Mouse (Mus musculus): ENCODE measurements around the gene Kl. TPM values are rescaled to one million over a fixed set of nuclear protein-coding genes. Genes with fewer than 3 reads are reported as not detected.

Kl gene
- total and polyA plus RNA-seq, 3 experiments, result not detected

GRCm38 (mm10) chr5:151020831-151021230 is 68.4 kb downstream of the Kl start:
- Histone ChIP-seq H3K79me2 (replicated peaks; ENCODE audit: control insufficient read depth, extremely low read depth, insufficient read depth, poor library complexity, severe bottlenecking) (no peaks in the 10 kb centered on the region), H3K27ac (ENCODE audit: insufficient read depth, low read depth) (no peak overlapping the region), H3K4me2 (ENCODE audit: insufficient read depth, low read depth, poor library complexity, severe bottlenecking) (no peak overlapping the region), H3K9me3 (replicated peaks; ENCODE audit: low read length) (no peaks in the 10 kb centered on the region), H3K4me3 (replicated peaks in 1 of 3; ENCODE audit: low read depth in 2 of 3, low read length in 2 of 3, poor library complexity in 1 of 3) (no peak overlapping the region), H3K27me3 (replicated peaks) (peaks cover 15% of the 10 kb centered on the region), H3K36me3 (replicated peaks in 1 of 2; ENCODE audit: control insufficient read depth in 1 of 2, insufficient read depth in 1 of 2, low read length in 1 of 2) (no peaks in the 10 kb centered on the region), H3K9ac (ENCODE audit: insufficient read depth, low read depth) (no peak overlapping the region), H3K4me1 (ENCODE audit: control insufficient read depth in 1 of 2, insufficient read depth in 2 of 2) (no peaks in the 10 kb centered on the region)
- no peak for TF ChIP-seq UBTF (IDR thresholded peaks at IDR 0.05; ENCODE audit: low read depth, low read length)
- no peak for TF ChIP-seq POLR2AphosphoS2 (IDR thresholded peaks at IDR 0.05; ENCODE audit: low read depth, low read length)
- no peak for DNase-seq (ENCODE audit: extremely low read depth)
- dilution Hi-C loops (cut with MboI; ENCODE audit: extremely low pct_ligation_motif_present, extremely low pct_unique_long_range_greater_than_20kb, low sequenced_read_pairs), result no loop called here
- in situ Hi-C loops (cut with MboI; ENCODE audit: low pct_ligation_motif_present, low pct_unique_long_range_greater_than_20kb, low sequenced_read_pairs), result no loop called here

- Histone ChIP-seq H3K4me1 (ENCODE audit: control insufficient read depth in 1 of 2, insufficient read depth in 2 of 2) (no peaks in the 10 kb centered on the region), H3K79me2 (replicated peaks; ENCODE audit: control insufficient read depth, extremely low read depth, insufficient read depth, poor library complexity, severe bottlenecking) (no peaks in the 10 kb centered on the region), H3K27me3 (replicated peaks) (peaks cover 27% of the 10 kb centered on the region), H3K9me3 (replicated peaks; ENCODE audit: low read length) (no peaks in the 10 kb centered on the region), H3K27ac (ENCODE audit: insufficient read depth, low read depth) (no peak overlapping the region), H3K4me3 (replicated peaks in 1 of 3; ENCODE audit: low read depth in 2 of 3, low read length in 2 of 3, poor library complexity in 1 of 3) (no peak overlapping the region), H3K36me3 (replicated peaks in 1 of 2; ENCODE audit: control insufficient read depth in 1 of 2, insufficient read depth in 1 of 2, low read length in 1 of 2) (no peaks in the 10 kb centered on the region), H3K4me2 (ENCODE audit: insufficient read depth, low read depth, poor library complexity, severe bottlenecking) (no peak overlapping the region), H3K9ac (ENCODE audit: insufficient read depth, low read depth) (no peak overlapping the region)
- in situ Hi-C loops (cut with MboI; ENCODE audit: low pct_ligation_motif_present, low pct_unique_long_range_greater_than_20kb, low sequenced_read_pairs), result no loop called here
- DNase-seq (ENCODE audit: extremely low read depth), result no peak
- TF ChIP-seq SMC3 (IDR thresholded peaks at IDR 0.05; ENCODE audit: low read depth, low read length) (no peak), CHD2 (IDR thresholded peaks at IDR 0.05; ENCODE audit: low read length) (no peak), E2F4 (IDR thresholded peaks at IDR 0.05; ENCODE audit: insufficient replicate concordance, low read depth, low read length) (no peak), MAX (IDR thresholded peaks at IDR 0.05; ENCODE audit: low read length) (no peak), PAX5 (IDR thresholded peaks at IDR 0.05; ENCODE audit: low read length) (no peak), ZKSCAN1 (IDR thresholded peaks at IDR 0.05; ENCODE audit: borderline replicate concordance, low read depth, low read length) (no peak), RCOR1 (conservative IDR thresholded peaks at IDR 0.05; ENCODE audit: low read depth, low read length) (no peak), ETS1 (conservative IDR thresholded peaks at IDR 0.05; ENCODE audit: low read depth, low read length) (no peak), TBP (conservative IDR thresholded peaks at IDR 0.05; ENCODE audit: low read depth, low read length) (no peak), RAD21 (IDR thresholded peaks at IDR 0.05; ENCODE audit: low read depth, low read length) (no peak), ZNF384 (IDR thresholded peaks at IDR 0.05; ENCODE audit: low read depth, low read length) (no peak), UBTF (IDR thresholded peaks at IDR 0.05; ENCODE audit: low read depth, low read length) (no peak), CHD1 (IDR thresholded peaks at IDR 0.05; ENCODE audit: low read depth, low read length) (no peak)
- dilution Hi-C loops (cut with MboI; ENCODE audit: extremely low pct_ligation_motif_present, extremely low pct_unique_long_range_greater_than_20kb, low sequenced_read_pairs), result no loop called here
Measured at GRCm38 (mm10) chr5:151022026-151022425, 69.6 kb downstream of the Kl start.

- dilution Hi-C loops (cut with MboI; ENCODE audit: extremely low pct_ligation_motif_present, extremely low pct_unique_long_range_greater_than_20kb, low sequenced_read_pairs), result no loop called here
- in situ Hi-C loops (cut with MboI; ENCODE audit: low pct_ligation_motif_present, low pct_unique_long_range_greater_than_20kb, low sequenced_read_pairs), result no loop called here
Measured at GRCm38 (mm10) chr5:151022939-151023338, 70.5 kb downstream of the Kl start.

More at GRCm38 (mm10) chr5:151022939-151023338, 70.5 kb downstream of the Kl start:
- H3K27ac ChIP-seq (ENCODE audit: insufficient read depth, low read depth), result no peak overlapping the region
- H3K4me3 ChIP-seq (replicated peaks in 1 of 3; ENCODE audit: low read depth in 2 of 3, low read length in 2 of 3, poor library complexity in 1 of 3), result no peak overlapping the region
- DNase-seq (ENCODE audit: extremely low read depth), result no peak
- H3K27me3 ChIP-seq (replicated peaks), result peaks cover 30% of the 10 kb centered on the region
- no peak overlapping the region for H3K9ac ChIP-seq (ENCODE audit: insufficient read depth, low read depth)
- TF ChIP-seq ELF1 (IDR thresholded peaks at IDR 0.05; ENCODE audit: low read depth, low read length), result no peak
- TF ChIP-seq RCOR1 (conservative IDR thresholded peaks at IDR 0.05; ENCODE audit: low read depth, low read length), result no peak
- TF ChIP-seq MAFK (IDR thresholded peaks at IDR 0.05; ENCODE audit: insufficient replicate concordance, low read length), result no peak
- TF ChIP-seq NRF1 (IDR thresholded peaks at IDR 0.05; ENCODE audit: low read depth, low read length), result no peak
- TF ChIP-seq SMC3 (IDR thresholded peaks at IDR 0.05; ENCODE audit: low read depth, low read length), result no peak
- no peak for TF ChIP-seq TBP (conservative IDR thresholded peaks at IDR 0.05; ENCODE audit: low read depth, low read length)
- no peak for TF ChIP-seq GABPA (IDR thresholded peaks at IDR 0.05; ENCODE audit: insufficient replicate concordance, low read depth, low read length)
- TF ChIP-seq POLR2A (IDR thresholded peaks at IDR 0.05; ENCODE audit: low read depth, low read length), result no peak
- TF ChIP-seq TCF12 (IDR thresholded peaks at IDR 0.05; ENCODE audit: low read depth, low read length), result no peak
- no peak for TF ChIP-seq UBTF (IDR thresholded peaks at IDR 0.05; ENCODE audit: low read depth, low read length)
- no peak for TF ChIP-seq MXI1 (IDR thresholded peaks at IDR 0.05; ENCODE audit: low read depth, low read length)
- TF ChIP-seq MEF2A (IDR thresholded peaks at IDR 0.05; ENCODE audit: borderline replicate concordance, low read depth, low read length), result no peak
- no peak overlapping the region for H3K4me2 ChIP-seq (ENCODE audit: insufficient read depth, low read depth, poor library complexity, severe bottlenecking)
- H3K9me3 ChIP-seq (replicated peaks; ENCODE audit: low read length), result no peaks in the 10 kb centered on the region
- H3K79me2 ChIP-seq (replicated peaks; ENCODE audit: control insufficient read depth, extremely low read depth, insufficient read depth, poor library complexity, severe bottlenecking), result no peaks in the 10 kb centered on the region
- H3K36me3 ChIP-seq (replicated peaks in 1 of 2; ENCODE audit: control insufficient read depth in 1 of 2, insufficient read depth in 1 of 2, low read length in 1 of 2), result no peaks in the 10 kb centered on the region
- no peaks in the 10 kb centered on the region for H3K4me1 ChIP-seq (ENCODE audit: control insufficient read depth in 1 of 2, insufficient read depth in 2 of 2)
